Mouse (Mus musculus) activated CD4-positive, CD25-positive, alpha-beta regulatory T cell (primary cell): ENCODE measurements around the gene Gm20821. TPM values are rescaled to one million over a fixed set of nuclear protein-coding genes. Genes with fewer than 3 reads are reported as not detected.

Experiments
- polyA plus RNA-seq, 2 experiments: library from polyadenylated mRNA; unstranded; fragments of 100-300 nt; shearing (Covaris generic); gene quantifications; one replicate each; pipeline ENCODE4 v1.2.1; 2017

Gm20821 gene
- polyA plus RNA-seq = not detected

GRCm38 (mm10) chrY:9781504-9781903, at the start of gene Gm20821:
TSS of gene Gm20821 (plus strand) at chrY:9781804.

